Mouse (Mus musculus) gastrocnemius, postnatal 36 days (tissue): Measurements from ENCODE around the gene Pcsk2. TPM values are rescaled to one million over a fixed set of nuclear protein-coding genes. Genes with fewer than 3 reads are reported as not detected.

ENCODE experiments used
- DNase-seq, 2 experiments: peaks; one replicate each; pipeline ENCODE4 v3.0.0; 2022
- intact Hi-C: fragments of 180-260 bp; cut with DNase I; formaldehyde crosslinking; loops from one replicate; pipeline ENCODE4 v1.15.1; 2025
- total RNA-seq, 2 experiments: library from RNA; stranded (reverse); gene quantifications; 2 replicates each; pipeline ENCODE4 v1.2.3; 2021

The Pcsk2 gene
- total RNA-seq, 2 experiments from 2014 or later, result not detected

DNA sequence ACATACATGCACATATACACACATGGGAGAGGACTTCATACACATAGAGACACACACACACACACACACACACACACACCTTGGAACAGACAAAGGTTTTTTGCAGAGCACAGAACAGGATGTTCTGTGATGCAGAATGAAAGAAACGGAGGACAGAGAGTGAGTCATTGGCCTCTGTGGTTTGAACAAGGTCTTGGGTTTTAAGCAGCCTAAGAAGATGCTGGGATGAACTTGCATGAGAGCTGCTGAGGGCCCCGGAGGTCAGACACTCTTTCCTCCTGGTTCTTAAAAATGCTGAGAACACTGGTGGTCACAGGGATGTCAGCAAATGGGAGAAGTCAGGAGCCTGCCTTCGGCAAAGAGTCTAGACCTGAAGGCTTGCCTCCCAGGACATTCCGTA is 178.1 kb downstream of the Pcsk2 start:
- intact Hi-C loops, result no loop called here
- DNase-seq, result no peak

DNA sequence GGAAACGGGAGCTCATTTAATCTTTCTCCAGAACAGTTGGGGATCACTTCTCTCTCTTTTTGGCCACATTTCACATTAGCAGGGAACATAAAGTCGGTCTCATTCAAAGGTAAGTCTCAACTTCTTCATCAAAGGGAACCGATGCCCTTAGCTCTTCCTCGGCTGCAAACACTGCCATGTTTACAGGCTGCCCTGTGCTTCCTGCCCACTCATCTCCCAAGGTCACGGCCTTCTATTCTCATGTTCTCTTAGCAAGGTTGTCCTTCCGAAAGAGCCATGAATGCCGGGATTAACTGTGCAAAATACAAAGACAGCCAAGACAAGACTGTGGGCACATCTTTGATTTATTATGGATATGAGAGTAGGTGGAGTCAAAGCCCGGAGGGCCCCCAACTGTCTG is 178.8 kb downstream of the Pcsk2 start:
- intact Hi-C loops, result no loop called here

DNA sequence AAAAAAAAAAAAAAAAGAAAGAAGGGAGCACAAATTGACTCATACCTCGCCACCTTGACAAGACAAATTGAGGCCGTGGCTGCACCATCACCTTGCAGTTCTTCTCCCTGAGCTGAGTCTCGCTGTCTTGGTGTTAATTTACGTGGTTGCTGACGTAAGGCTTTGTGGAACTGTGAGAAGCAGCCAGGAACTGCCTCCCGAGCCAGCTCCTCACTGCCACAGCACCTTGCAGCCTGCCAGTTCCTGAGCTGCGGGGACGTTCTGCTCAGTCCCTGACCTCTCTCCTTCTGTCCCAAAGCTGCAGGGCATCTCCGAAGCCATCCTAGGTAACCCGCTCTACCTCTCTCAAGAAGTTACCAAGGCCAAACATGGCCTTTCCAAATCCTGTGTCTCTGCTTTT is 186.5 kb downstream of the Pcsk2 start:
- no peak for DNase-seq
- intact Hi-C loops, result no loop called here

More for the DNA sequence above, 178.8 kb downstream of the Pcsk2 start:
- DNase-seq, result no peak

DNA sequence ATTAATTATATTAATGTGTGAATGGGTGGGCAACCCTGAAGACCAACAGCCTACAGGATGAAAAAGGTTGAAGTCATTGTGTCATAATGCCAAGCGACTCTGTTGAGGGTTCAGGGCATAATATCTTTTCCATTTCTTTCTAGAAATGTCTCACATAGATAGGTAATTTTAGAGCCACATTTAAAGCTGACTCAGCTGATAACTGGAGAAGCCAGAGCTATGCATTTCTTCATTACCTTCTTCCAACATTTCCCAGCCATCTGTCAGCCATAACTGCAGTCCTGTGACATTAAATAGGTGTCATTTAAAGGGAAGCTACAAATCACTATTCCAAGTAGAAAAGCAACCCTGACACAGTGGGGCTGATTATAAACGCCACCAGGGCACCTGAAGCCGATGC is 189.5 kb downstream of the Pcsk2 start:
- intact Hi-C loops, result no loop called here

DNA sequence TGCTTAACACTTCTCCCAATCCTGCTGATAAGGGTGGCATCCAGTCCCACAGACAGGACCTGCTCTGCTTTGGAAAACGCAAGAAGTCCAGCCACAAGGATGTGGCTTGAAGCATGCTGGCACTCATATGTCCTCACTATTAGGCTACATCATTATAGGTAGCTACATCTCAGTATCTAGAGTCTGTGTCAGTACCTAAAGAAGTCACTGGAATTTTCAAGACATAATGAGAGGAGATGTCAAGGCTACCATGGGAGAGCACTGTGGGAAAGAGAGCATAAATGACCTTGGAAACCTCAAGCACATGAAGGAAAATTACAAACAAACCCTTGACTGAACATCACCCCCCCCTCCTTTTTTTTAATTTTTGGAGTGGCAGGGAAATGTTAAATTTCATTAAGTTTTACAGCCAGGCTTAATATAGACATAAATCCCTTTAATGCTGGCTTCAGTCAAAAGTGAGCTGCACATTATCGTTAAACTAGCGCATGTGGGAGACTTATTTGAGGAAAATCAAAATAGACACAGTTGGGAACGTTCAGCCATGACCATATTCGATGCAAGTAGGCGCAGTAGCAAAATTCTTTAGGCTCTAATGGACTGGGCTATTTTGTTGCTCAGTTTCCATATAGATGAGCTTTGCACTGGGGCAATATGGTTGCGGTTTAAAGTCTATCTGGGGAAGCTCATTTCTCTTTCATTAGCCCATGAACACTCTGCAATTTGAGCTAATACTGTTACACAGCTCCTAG is 193.7 kb downstream of the Pcsk2 start:
- intact Hi-C loops, result no loop called here
- DNase-seq, result no peak

More for the DNA sequence above, 189.5 kb downstream of the Pcsk2 start:
- no peak for DNase-seq

DNA sequence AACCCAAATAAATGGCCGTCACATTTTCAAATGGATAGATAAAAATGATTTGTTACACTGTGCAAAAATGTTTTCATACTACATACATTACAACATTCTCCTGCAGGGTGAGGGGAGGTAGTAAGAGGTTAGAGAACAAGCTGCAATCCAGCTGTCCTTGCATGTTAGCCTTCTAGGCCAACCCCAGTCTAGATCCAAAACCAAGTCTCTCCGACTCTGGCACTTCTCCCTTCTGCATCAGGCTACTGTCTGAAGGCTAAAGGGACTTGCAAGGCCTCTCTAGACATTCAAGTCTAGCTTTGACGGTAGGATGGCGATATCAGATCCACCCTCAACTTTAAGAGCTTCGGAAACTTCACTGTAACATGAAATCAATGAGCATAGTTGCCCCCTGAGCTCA is 196.5 kb downstream of the Pcsk2 start:
- intact Hi-C loops, result no loop called here
- no peak for DNase-seq

DNA sequence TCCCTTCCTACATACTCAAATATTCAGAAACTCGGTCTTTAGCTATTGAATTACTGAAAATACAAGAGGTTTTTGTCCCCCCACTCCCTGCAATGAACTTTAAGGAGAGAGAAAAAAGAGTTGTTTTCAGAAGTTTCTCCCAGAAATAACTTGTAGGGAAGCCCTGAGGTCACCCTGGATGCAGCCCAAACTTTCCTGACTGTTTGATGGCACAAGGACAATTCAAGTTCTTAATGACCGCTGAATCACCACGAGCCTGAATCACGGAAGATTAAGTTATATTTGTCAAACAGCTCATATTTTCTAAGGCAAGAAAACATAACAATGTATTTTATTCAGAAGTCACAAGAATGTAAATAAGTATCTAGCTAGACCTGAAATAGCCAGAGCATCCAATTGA is 197.1 kb downstream of the Pcsk2 start:
- intact Hi-C loops, result no loop called here
- no peak for DNase-seq

DNA sequence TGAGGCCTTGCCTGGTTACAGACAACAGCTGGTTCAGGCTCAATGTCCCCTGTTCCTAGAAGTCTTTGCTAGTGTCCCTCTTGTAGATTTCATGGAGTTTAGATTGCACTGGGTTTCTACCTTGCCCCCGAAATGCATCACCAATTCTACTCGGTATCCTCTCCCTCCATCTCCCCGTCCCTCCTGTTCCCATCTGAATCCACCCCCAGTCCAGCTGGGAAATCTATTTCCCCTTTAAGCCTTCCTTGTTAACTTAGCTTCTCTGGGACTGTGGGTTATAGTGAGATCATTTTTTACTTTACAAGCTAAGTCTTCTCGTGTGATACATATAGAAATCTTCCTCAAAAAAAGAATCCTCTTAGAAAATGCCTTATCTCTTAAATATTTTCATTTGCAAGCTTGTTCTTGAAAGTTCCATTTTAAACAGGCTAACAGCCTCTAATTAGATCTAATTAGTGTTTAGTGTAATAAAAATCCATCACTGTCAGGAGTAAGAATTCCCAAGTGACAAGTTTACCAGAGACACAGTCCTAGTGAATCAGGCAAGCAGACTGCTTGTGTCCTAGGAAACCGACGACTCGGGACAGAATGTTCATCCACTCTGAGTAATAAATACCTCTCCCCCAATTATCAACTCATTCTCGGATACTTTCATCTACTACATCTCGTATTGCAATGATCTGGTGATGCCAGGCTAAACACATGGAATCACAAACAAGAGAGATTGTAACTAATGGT is 206.3 kb downstream of the Pcsk2 start:
- DNase-seq, result no peak
- intact Hi-C loops, result no loop called here

DNA sequence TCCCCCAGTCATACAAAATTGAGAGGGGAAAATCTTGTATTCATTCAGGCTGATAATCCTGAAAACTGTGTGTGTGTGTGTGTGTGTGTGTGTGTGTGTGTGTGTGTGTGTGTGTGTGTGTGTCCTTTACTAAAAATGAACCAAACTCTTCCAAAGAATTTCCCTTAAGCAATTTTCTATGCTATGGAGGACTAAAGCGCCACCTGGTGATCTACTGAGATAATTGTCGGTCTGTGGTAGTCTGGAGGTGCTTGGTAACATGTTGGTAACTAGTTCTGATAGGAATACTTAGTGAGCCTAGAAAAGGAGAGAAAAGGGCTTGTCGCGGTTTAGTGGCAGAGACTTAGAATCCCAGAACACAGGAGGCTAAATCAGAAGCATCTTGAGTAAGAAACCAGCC is 230.5 kb downstream of the Pcsk2 start:
- DNase-seq, result no peak
- intact Hi-C loops, result no loop called here

DNA sequence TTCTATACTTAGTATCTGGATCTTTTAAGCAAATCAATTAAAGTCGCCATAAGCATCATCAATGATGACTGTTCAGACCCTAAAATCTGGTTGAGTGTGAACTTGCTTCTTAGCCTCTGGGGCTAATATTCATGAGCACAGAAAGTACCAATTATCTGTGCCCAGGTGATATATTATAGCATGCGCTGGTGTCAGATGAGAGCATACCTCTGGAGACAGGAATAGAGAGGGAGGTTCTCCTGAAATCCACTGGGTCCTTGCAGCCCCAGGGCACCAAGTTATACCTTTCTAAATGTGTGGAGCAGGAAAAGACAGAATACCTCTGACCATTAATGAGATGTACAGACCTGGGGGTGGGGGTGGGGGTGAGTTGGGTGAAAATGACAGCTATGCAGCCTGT is 234.4 kb downstream of the Pcsk2 start:
- intact Hi-C loops, result no loop called here

DNA sequence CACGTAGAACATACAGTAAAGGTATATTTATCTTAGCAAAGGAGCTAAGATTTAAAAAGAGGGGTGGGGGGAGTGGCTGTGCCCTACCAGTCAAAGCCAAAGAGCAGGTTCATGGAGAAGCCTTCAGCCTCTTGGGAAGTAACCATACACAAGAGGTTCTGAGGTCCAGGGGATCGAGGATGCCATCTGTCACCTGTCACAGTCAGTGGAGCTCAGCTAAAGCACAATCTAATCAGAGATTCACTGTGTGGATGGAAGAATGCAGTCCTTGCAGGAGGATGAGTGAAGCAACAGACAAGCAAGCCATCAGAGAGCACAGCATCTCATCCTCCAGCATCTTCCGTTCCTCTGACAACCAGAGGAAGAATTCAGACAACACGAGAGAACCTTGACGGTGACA is 244.0 kb downstream of the Pcsk2 start:
- DNase-seq, result no peak
- intact Hi-C loops, result no loop called here

More for the DNA sequence above, 234.4 kb downstream of the Pcsk2 start:
- no peak for DNase-seq

DNA sequence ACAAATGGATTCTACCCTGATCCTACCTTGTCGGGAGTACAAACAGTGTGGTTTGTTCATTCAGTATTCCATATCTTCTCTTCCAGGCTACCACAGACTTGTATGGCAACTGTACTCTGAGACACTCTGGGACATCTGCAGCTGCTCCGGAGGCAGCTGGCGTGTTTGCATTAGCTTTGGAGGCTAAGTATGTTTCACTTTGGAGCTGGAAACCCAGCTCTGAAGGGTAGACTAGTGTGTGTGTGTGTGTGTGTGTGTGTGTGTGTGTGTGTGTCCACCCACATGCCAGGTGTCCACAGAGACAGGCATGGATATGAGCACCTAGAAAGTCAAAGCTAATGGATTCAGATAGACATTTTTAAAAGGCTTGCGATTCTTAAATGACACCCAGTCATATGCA is 249.9 kb downstream of the Pcsk2 start:
- intact Hi-C loops, result no loop called here
- DNase-seq, result no peak

DNA sequence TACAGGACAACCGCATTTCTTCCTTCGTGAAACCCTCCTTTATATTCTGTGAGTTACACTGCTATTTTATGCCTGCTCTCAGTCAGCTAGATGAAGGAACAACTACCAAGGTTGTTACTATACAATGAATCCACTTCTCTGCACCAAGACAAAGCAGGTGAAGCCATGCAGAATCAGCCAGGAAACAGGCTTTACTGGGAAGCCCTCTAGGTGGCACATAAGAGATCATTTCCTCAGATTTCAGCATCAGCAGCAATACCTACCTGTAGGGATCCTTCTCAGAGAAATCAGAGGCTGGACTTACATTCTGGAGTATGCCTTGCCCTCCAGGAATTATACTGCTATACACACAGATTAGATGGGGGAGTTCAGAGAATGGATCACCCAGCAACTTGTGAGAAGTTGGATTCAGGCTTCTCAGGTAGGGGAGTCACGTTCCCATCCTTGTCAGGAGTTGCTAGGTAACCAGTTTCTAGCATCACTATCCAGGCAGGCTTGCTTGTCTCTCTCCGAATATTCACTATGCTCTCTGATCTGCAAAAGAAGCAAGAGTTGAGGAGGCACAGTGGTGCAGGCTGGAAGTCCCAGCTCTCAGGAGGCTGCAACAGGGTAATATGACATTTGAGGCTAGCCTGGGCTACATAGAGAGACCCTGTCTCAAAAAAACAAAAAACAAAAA is 250.5 kb downstream of the Pcsk2 start:
- no peak for DNase-seq
- intact Hi-C loops, result no loop called here

DNA sequence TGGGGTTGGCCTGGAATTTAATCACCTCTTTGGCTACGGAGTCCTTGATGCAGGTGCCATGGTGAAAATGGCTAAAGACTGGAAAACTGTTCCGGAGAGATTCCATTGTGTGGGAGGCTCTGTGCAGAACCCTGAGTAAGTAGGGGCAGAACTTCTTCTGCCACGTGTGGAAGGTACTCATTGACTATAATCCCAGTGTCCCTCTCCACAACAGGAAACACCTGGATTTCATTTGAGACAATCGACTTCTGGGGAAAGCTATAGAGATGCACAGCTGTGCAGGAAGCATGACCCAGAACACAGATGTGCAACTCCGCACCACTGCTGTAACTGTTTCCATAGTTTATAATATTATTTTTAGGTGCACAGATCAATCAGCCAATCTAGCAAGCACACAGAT is 255.1 kb downstream of the Pcsk2 start:
- DNase-seq, result no peak
- intact Hi-C loops, result no loop called here

DNA sequence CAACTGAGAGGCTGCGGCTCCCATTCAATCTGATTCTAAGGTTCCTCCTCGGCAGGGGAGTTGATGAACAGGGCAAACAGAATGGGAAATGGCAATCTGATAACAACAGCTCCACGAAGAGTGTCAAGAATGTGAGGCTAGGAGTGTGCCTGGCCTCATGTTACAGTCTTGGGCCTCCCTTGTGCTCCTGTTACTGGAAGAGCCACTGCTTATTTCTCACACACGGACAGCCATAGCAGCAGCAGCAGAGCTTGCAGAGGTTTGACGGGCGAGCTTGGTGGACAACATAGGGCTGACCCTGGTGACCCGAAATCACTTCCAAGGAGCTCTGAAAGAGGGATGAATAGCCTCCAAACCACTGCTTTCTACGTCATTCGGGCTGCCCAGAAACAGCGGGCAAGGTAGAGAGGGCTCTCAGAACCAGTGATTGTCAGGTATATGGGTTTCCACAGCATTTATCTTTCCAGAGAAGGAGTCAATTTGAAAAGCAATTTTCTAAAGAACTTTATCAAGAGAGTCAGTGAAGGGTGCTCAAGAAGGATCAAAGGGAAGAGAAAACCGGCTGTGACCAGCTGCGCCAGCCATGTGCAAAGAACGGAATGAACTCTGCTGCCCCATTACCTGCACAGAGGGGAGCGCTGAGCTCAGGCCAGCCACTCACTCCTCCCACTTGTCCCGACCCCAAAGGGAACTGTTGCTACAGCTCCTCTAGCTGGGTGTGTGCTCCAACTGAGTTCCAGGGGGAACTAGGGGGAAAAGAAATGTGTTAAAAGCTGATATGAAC is 260.4 kb downstream of the Pcsk2 start:
- intact Hi-C loops, result no loop called here
- no peak for DNase-seq

DNA sequence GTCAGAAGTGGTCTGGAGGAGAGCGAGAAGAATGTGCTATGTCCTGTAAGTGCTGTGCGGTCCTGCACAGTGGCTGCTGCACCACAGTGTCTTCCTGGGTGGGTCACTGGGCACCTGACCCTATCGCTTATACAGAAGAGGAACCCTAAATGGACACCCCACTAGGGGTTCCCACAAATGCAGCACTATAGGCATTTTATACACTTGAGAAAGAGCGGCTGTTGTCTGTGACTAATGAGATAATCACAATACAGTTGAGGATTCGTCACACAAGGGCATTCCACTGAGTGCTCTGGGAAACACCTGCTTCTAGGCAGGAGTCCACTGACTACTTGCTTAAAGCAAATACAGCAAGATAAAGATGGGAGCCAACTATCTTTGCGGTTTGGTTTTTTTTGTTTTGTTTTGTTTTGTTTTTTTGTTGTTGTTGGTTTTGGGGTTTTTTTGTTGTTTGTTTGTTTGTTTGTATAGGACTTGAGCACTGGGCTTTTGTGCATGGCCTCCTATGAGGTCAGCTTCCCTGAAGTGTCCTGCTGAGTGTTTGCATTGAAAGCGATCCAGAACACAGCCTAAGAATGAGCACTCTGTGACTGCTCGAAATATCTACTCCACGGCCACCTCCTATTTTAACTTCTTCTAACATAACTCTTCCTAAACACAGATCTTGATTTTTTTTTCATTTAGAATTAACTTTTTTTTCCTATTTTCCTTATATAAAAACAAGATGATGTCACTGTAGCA is 261.1 kb downstream of the Pcsk2 start:
- intact Hi-C loops, result no loop called here
- no peak for DNase-seq

DNA sequence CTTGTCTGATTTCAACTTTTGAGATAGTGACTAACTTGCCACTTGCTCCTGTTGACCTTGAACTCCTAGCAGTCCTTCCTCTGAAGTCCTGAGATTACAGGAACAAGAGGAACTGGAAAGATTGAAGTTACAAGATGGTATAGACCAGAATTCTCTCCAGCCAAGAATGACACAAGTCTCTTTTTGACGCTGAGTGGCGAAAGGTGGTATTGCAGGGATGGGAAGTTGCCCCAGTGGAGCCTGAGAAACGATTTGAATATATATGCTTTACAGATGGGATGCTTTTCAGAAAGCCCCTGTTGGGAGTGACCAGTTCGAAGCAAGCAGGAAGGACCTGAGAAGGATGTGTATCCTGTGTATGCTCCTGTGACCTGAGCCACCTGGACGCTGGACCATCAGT is 262.8 kb downstream of the Pcsk2 start:
- no peak for DNase-seq
- intact Hi-C loops, result no loop called here

DNA sequence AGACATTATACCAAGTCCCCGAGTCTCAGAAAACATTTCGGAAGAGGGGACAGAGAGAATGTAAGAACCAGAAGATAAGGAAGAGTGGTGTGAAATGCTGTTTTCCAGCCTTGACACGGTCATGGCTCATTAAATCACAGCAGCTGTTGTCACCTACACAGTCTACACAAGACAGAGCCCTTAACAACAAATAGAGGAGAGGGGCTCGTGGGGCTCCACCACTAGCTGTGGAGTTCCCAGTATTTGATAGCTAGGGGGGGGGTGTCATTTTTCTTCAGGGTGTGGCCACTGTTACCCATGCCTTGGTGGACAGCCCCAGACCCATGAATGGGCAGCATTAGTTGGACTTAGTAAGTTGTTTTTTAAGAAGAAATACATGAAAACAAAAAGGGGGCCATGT is 266.3 kb downstream of the Pcsk2 start:
- intact Hi-C loops, result no loop called here
- no peak for DNase-seq

DNA sequence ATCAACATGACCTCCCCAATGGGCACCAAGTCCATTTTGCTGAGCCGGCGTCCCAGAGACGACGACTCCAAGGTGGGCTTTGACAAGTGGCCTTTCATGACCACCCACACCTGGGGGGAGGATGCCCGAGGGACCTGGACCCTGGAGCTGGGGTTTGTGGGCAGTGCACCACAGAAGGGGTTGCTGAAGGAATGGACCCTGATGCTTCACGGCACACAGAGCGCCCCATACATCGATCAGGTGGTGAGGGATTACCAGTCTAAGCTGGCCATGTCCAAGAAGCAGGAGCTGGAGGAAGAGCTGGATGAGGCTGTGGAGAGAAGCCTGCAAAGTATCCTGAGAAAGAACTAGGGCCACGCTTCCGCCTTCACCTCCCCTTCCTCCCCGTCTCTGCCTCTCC is 267.5 kb downstream of the Pcsk2 start:
- no peak for DNase-seq
- intact Hi-C loops, result no loop called here

DNA sequence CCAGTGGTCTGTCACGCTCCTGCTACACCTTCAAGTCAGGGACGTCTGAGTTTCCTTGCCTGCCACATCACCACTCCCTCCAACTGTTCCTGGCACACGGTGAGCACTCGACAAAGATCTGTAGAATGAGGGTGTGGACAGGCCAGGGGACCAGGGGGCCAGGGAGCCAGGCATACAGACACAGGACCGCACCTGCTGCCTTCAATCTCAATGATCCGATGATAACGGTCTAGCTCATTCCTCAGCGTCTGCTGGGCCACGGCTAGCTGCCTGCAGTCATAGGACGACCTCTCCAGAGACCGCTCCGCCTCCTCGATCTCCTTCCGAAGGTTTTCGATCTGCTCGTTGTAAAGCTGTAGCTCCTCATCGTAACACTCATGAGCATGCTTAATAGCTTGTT is 285.7 kb downstream of the Pcsk2 start:
- DNase-seq, result no peak
- intact Hi-C loops, result loop anchor here (10.0 kb wide), 2 partner anchors 383 to 623 kb away; no protein-coding TSS in a partner anchor
